Mouse (Mus musculus) leukemia stem cell, adult 10-12 weeks (primary cell): ENCODE data around the gene Ankrd49. TPM values are rescaled to one million over a fixed set of nuclear protein-coding genes. Genes with fewer than 3 reads are reported as not detected.

Source experiments
- polyA plus RNA-seq: library from polyadenylated mRNA; stranded (reverse); fragments of >175 nt; gene quantifications from 2 replicates; pipeline ENCODE4 v1.2.3, GENCODE M21; 2012; ENCODE audit warnings: low replicate concordance

The Ankrd49 gene
- 17.8 and 20.9 TPM in 2 replicates for polyA plus RNA-seq

GRCm38 (mm10) chr9:14784039-14785002 lies at the start of gene Ankrd49, which contains the start of gene Mre11a:
Ankrd49 (minus strand) TSS chr9:14784856.
Mre11a (plus strand) TSS chr9:14784654.

GRCm38 (mm10) chr9:14770803-14771471 lies 13.7 kb downstream of the Ankrd49 start, which contains the start of gene 1700012B09Rik:
1700012B09Rik (minus strand) TSS chr9:14771030.

GRCm38 (mm10) chr9:14752001-14752522 lies 32.6 kb downstream of the Ankrd49 start, which contains the start of gene Fut4:
Fut4 (minus strand) TSS chr9:14752393.

GRCm38 (mm10) chr9:14740151-14740924 lies 44.3 kb downstream of the Ankrd49 start, which contains the start of gene Piwil4:
Piwil4 (minus strand) TSS chr9:14740733.

Other genes with a start within 250 kb of the Ankrd49 start
- 0.30 and 0.57 TPM in 2 replicates for gene Amotl1, start 139.8 kb downstream of the Ankrd49 start, polyA plus RNA-seq
- not detected in 2 replicates for gene Piwil4, start 44.1 kb downstream of the Ankrd49 start, polyA plus RNA-seq
- 0.96 and 2.4 TPM in 2 replicates for gene Fut4, start 32.5 kb downstream of the Ankrd49 start, polyA plus RNA-seq
- gene 1700012B09Rik, start 13.8 kb downstream of the Ankrd49 start, polyA plus RNA-seq = not detected in 2 replicates
- gene Mre11a, start 202 bp downstream of the Ankrd49 start, polyA plus RNA-seq = 4.1 and 5.5 TPM in 2 replicates
- 0.15 and 0.71 TPM in 2 replicates for gene Gpr83, start 75.4 kb upstream of the Ankrd49 start, polyA plus RNA-seq
- gene Izumo1r, start 119.1 kb upstream of the Ankrd49 start, polyA plus RNA-seq = 3.4 and 15.9 TPM in 2 replicates